Mouse (Mus musculus) thymus, adult 2 months (tissue): Measurements from ENCODE around the gene Zfp944.

Experiments
- CTCF ChIP-seq: fragments of 200-500 bp; IDR thresholded peaks from 2 replicates; pipeline ENCODE4 v1.5.1; 2012; ENCODE audit warnings: mild to moderate bottlenecking, control low read depth, low read length, moderate library complexity, borderline replicate concordance; ENCODE audit not compliant: control insufficient read depth, poor library complexity, insufficient read depth; ENCODE audit errors: extremely low read depth
- POLR2A ChIP-seq: fragments of 200-500 bp; IDR thresholded peaks from 2 replicates; pipeline ENCODE4 v1.6.1; 2012; ENCODE audit warnings: mild to moderate bottlenecking, low read length, control low read depth, moderate library complexity; ENCODE audit not compliant: control insufficient read depth, poor library complexity, insufficient read depth; ENCODE audit errors: extremely low read depth

- TF ChIP-seq CTCF (no peak), POLR2A (no peak)
Measured at GRCm38 (mm10) chr17:22410756-22411155, 49.6 kb upstream of the Zfp944 start.
